Mouse (Mus musculus): ENCODE data around the gene Eif4enif1. TPM values are rescaled to one million over a fixed set of nuclear protein-coding genes. Genes with fewer than 3 reads are reported as not detected.

Gene Eif4enif1
- polyA plus RNA-seq, 1 experiment, result 33.4 TPM

DNA sequence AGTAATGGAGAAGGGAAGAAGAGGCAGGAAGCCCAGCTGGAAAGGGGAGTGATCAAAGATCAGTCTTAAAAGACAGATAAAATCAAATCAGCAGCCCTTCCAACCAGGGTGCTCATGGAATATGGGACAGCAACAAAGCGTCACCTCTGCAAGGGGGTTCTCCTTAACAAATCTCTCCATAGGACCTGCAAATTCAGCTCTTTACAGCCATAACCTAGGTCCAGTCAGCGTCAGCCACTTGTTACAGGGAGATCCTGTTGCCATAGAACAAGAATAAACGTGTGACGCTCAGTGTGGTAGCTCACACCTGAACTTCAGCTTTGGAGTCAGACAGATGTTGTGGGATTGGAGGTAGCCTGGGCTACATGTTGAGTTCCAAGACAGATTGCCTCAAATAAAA lies 67.0 kb downstream of the Eif4enif1 start:
- WGBS, result 40% methylated on average over 4 of the region's 4 CpGs
- TF ChIP-seq POLR2A (IDR thresholded peaks at IDR 0.05; ENCODE audit: low read depth, low read length), result no peak
- no peaks in the 10 kb centered on the region for H3K27me3 ChIP-seq (ENCODE audit: control insufficient read depth, insufficient read depth, low read length)
- H3K4me1 ChIP-seq (ENCODE audit: control insufficient read depth, insufficient read depth, insufficient read length, low read length), result peaks cover 5% of the 10 kb centered on the region; the same call in 1 of the 2 replicates
- H3K4me3 ChIP-seq (ENCODE audit: low read depth, low read length), result no peak overlapping the region
- no peaks in the 10 kb centered on the region for H3K36me3 ChIP-seq (ENCODE audit: control insufficient read depth, insufficient read depth, low read length)
- H3K27ac ChIP-seq (ENCODE audit: insufficient read depth, low read depth, low read length), result no peak overlapping the region

DNA sequence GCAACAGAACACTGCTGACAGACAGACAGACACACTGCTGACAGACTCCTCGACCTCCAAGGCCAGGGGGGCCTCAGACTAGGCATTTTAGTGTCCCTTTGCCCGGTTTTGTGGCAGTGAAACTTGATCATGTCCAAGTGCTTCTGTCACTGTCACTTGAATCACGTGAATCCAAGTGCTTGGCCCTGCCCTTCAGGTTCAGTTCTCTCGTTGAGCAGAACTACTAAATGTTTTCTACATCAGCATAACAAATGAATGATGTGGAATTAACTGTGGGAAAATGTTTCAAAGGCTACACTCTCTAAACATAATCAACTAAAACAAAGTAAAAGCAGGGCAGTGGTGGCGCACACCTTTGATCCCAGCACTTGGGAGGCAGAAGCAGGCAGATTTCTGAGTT lies 76.2 kb downstream of the Eif4enif1 start:
- Histone ChIP-seq H3K4me3 (ENCODE audit: low read depth, low read length) (no peak overlapping the region), H3K4me1 (ENCODE audit: control insufficient read depth, insufficient read depth, insufficient read length, low read length) (no peaks in the 10 kb centered on the region), H3K36me3 (ENCODE audit: control insufficient read depth, insufficient read depth, low read length) (no peaks in the 10 kb centered on the region), H3K27me3 (ENCODE audit: control insufficient read depth, insufficient read depth, low read length) (no peaks in the 10 kb centered on the region), H3K27ac (ENCODE audit: insufficient read depth, low read depth, low read length) (no peak overlapping the region)
- 69% methylated on average over 5 of the region's 5 CpGs for WGBS
- TF ChIP-seq CTCF (IDR thresholded peaks at IDR 0.05; ENCODE audit: extremely low read depth, insufficient read length, insufficient replicate concordance, low read depth, low read length) (no peak), POLR2A (IDR thresholded peaks at IDR 0.05; ENCODE audit: low read depth, low read length) (no peak)

DNA sequence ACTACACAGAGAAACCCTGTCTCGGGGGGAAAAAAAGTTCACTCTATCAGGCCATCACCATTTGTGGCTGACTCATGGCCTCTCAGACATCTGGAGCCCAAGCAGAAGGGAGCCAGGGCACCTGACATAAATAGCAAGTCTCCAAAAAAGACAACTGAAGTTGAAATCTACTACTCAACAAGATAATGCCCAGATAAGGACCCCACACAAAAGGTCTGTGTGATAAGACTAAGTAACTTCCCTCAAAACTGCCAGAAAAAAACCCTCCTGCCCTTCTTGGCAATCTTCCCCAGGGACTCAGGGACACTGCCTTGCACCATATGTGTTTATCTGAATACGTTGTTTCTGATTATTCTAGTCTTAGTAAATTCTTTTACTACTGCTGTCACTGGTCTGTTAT lies 77.5 kb downstream of the Eif4enif1 start:
- Histone ChIP-seq H3K4me3 (ENCODE audit: low read depth, low read length) (no peak overlapping the region), H3K27ac (ENCODE audit: insufficient read depth, low read depth, low read length) (no peak overlapping the region), H3K36me3 (ENCODE audit: control insufficient read depth, insufficient read depth, low read length) (no peaks in the 10 kb centered on the region), H3K4me1 (ENCODE audit: control insufficient read depth, insufficient read depth, insufficient read length, low read length) (no peaks in the 10 kb centered on the region), H3K27me3 (ENCODE audit: control insufficient read depth, insufficient read depth, low read length) (no peaks in the 10 kb centered on the region)
- TF ChIP-seq POLR2A (IDR thresholded peaks at IDR 0.05; ENCODE audit: low read depth, low read length), result no peak
- TF ChIP-seq CTCF (IDR thresholded peaks at IDR 0.05; ENCODE audit: extremely low read depth, insufficient read length, insufficient replicate concordance, low read depth, low read length), result no peak
- 78% methylated on average over 2 of the region's 2 CpGs for WGBS

DNA sequence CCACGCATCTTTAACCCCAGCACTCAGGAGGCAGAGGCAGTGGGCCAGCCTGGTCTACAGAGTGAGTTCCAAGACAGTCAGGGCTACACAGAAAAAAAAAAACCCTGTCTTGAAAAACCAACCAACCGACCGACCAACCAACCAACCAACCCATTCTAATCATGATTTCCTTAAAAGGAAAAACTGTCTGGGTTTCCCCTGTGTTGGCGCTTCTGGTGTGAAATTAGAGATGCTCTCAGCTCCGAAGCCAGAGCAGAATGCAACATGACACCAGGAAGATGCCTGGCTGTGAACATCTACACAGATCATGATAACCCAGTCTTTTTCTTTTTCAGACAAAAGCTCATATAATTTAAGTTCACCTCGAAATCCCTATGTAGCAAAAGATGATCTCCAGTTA lies 80.7 kb downstream of the Eif4enif1 start:
- Histone ChIP-seq H3K27me3 (ENCODE audit: control insufficient read depth, insufficient read depth, low read length) (no peaks in the 10 kb centered on the region), H3K36me3 (ENCODE audit: control insufficient read depth, insufficient read depth, low read length) (no peaks in the 10 kb centered on the region), H3K4me3 (ENCODE audit: low read depth, low read length) (no peak overlapping the region), H3K4me1 (ENCODE audit: control insufficient read depth, insufficient read depth, insufficient read length, low read length) (no peaks in the 10 kb centered on the region), H3K27ac (ENCODE audit: insufficient read depth, low read depth, low read length) (no peak overlapping the region)
- WGBS, result 87% methylated on average over 6 of the region's 6 CpGs
- TF ChIP-seq CTCF (IDR thresholded peaks at IDR 0.05; ENCODE audit: extremely low read depth, insufficient read length, insufficient replicate concordance, low read depth, low read length) (no peak), POLR2A (IDR thresholded peaks at IDR 0.05; ENCODE audit: low read depth, low read length) (no peak)

DNA sequence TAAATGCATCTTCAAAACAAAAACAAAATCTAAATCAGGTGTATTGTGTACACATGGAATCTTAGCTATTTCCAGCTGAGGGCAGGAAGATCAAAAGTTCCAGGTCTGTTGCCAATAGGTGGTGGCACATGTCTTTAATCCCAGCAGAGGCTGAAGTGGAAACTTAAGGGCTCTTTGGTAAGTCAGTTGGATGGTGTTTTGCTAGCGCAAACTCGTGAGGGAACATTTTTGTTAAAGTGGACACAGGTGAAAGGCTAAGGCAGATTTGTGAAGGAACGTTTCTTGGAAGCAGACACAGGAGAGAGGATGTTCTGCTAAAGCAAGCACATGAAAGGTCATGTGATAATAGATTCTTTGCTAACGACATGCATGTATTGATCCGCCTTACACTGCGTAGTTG lies 81.5 kb downstream of the Eif4enif1 start:
- H3K36me3 ChIP-seq (ENCODE audit: control insufficient read depth, insufficient read depth, low read length), result no peaks in the 10 kb centered on the region
- no peak overlapping the region for H3K4me3 ChIP-seq (ENCODE audit: low read depth, low read length)
- no peaks in the 10 kb centered on the region for H3K4me1 ChIP-seq (ENCODE audit: control insufficient read depth, insufficient read depth, insufficient read length, low read length)
- H3K27me3 ChIP-seq (ENCODE audit: control insufficient read depth, insufficient read depth, low read length), result no peaks in the 10 kb centered on the region
- WGBS, result 90% methylated on average over 6 of the region's 6 CpGs
- no peak for TF ChIP-seq CTCF (IDR thresholded peaks at IDR 0.05; ENCODE audit: extremely low read depth, insufficient read length, insufficient replicate concordance, low read depth, low read length)
- no peak for TF ChIP-seq POLR2A (IDR thresholded peaks at IDR 0.05; ENCODE audit: low read depth, low read length)
- H3K27ac ChIP-seq (ENCODE audit: insufficient read depth, low read depth, low read length), result no peak overlapping the region

DNA sequence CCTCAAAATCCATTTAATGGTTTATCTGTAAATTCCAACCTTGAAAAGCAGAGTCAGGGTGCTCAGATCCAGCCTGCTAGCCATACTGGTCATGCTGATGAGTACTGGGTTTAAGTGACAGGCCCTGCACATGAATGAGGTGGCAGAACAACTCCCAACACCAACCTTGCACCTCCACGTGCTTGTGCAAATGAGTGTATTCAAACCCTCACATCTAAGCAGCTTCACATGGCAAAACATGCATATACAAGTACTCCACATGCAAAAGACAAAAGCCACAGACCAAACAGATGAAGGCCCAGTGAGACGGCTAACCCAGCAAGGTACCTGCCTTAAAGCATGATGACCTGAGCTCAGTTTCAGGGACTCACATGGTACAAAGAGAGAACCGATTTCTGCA lies 83.7 kb downstream of the Eif4enif1 start:
- H3K36me3 ChIP-seq (ENCODE audit: control insufficient read depth, insufficient read depth, low read length), result no peaks in the 10 kb centered on the region
- no peaks in the 10 kb centered on the region for H3K27me3 ChIP-seq (ENCODE audit: control insufficient read depth, insufficient read depth, low read length)
- no peak overlapping the region for H3K4me3 ChIP-seq (ENCODE audit: low read depth, low read length)
- peaks cover under 1% of the 10 kb centered on the region; the same call in 1 of the 2 replicates for H3K4me1 ChIP-seq (ENCODE audit: control insufficient read depth, insufficient read depth, insufficient read length, low read length)
- WGBS, result 94% methylated on average over 3 of the region's 3 CpGs
- TF ChIP-seq POLR2A (IDR thresholded peaks at IDR 0.05; ENCODE audit: low read depth, low read length), result no peak
- no peak for TF ChIP-seq CTCF (IDR thresholded peaks at IDR 0.05; ENCODE audit: extremely low read depth, insufficient read length, insufficient replicate concordance, low read depth, low read length)
- no peak overlapping the region for H3K27ac ChIP-seq (ENCODE audit: insufficient read depth, low read depth, low read length)

DNA sequence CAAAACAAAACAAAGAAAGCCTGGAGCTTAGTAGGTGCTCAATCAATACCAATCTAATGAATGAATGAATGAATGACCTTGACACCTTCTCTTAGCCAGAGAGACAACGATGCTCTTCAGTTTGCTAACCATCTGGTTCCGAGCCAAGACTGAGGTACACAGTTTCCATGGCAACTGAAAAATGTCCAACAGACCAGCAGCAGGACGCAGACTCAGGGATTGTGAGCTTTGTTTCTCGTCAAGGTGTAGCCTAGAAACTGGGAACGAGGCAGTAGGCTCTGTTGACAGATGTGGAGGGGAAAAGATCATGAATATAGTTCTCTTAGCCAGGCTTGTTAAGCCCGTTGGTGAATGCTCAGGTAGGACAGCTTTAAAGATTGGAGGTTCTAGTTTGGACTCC lies 84.9 kb downstream of the Eif4enif1 start:
- WGBS, result 59% methylated on average over 6 of the region's 6 CpGs
- Histone ChIP-seq H3K36me3 (ENCODE audit: control insufficient read depth, insufficient read depth, low read length) (no peaks in the 10 kb centered on the region), H3K27ac (ENCODE audit: insufficient read depth, low read depth, low read length) (no peak overlapping the region), H3K4me3 (ENCODE audit: low read depth, low read length) (no peak overlapping the region), H3K27me3 (ENCODE audit: control insufficient read depth, insufficient read depth, low read length) (no peaks in the 10 kb centered on the region), H3K4me1 (ENCODE audit: control insufficient read depth, insufficient read depth, insufficient read length, low read length) (peaks cover 9% of the 10 kb centered on the region)
- TF ChIP-seq CTCF (IDR thresholded peaks at IDR 0.05; ENCODE audit: extremely low read depth, insufficient read length, insufficient replicate concordance, low read depth, low read length), result no peak
- no peak for TF ChIP-seq POLR2A (IDR thresholded peaks at IDR 0.05; ENCODE audit: low read depth, low read length)

DNA sequence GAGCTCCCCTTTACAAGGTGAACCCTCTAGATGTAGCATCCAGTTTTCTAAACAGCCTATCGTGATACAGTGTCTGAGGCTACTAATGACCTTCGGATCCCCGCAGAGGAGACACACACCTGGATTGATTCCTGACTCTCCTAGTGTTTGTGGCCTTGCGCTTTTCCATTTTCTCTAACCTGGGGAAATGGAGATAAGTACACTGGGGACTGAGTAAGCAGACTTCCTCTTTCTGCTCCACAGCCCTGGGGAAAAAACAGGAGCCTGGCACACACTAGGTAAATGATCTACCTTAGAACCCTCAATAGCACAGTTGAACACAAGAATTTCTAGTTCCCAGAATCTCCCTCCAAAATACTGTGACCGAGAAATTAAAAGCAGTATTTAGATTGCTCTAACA lies 85.7 kb downstream of the Eif4enif1 start:
- H3K4me1 ChIP-seq (ENCODE audit: control insufficient read depth, insufficient read depth, insufficient read length, low read length), result peaks cover 11% of the 10 kb centered on the region
- TF ChIP-seq POLR2A (IDR thresholded peaks at IDR 0.05; ENCODE audit: low read depth, low read length) (no peak), CTCF (IDR thresholded peaks at IDR 0.05; ENCODE audit: extremely low read depth, insufficient read length, insufficient replicate concordance, low read depth, low read length) (no peak)
- 60% methylated on average over 5 of the region's 5 CpGs for WGBS
- no peak overlapping the region for H3K4me3 ChIP-seq (ENCODE audit: low read depth, low read length)
- H3K36me3 ChIP-seq (ENCODE audit: control insufficient read depth, insufficient read depth, low read length), result no peaks in the 10 kb centered on the region
- no peak overlapping the region for H3K27ac ChIP-seq (ENCODE audit: insufficient read depth, low read depth, low read length)
- H3K27me3 ChIP-seq (ENCODE audit: control insufficient read depth, insufficient read depth, low read length), result no peaks in the 10 kb centered on the region

Data from small intestine, adult 2 months (tissue).